Mouse (Mus musculus): ENCODE measurements at regions not wholly inside any gene's neighbourhood (a gene's known extent, or its start where the extent isn't known, plus 50 kb on each side); places are given as distances from the start of the nearest gene placed in this dataset.

DNA sequence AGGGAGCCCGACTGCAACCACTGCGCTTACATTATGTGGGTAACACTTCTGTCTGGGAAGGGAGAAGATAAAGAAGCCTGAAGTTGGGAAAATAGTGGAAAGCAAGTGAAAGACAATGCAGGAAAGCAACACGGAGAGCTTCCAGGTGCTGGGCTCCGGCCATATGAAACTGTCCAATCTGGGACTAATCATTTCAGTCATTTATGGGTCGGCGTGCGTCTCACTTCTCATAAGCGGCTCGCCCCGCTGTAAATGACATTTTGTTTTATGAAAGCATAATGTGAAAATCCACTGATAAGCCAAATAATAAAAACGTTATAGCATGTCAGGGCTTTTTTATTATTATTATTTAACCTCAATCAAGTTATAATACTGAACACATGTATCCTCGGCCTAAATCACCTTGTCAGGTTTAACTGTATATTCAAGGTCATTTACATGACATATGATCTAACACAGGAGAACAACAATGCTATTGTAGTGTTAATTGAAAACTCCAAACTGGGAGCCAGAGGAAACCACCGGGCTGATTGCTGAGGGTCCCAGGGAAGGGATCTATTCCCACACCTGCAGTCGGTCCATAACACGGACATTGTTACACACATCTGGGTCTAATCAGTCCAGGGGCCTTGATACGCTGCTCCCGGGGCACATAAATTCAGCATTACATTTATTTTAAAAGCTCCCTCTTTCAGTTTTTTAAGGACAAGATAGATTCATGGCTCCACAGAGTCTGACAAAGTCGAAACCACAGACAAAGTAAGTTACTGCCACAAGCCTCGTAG is 332.4 kb downstream of the Etnk1 start:
- TF ChIP-seq CTCF (IDR thresholded peaks at IDR 0.05) (no peak), POLR2A (IDR thresholded peaks at IDR 0.05; ENCODE audit: insufficient read depth, low read depth, low read length) (no peak), EP300 (IDR thresholded peaks at IDR 0.05; ENCODE audit: insufficient read depth, low read depth, low read length) (no peak)
